Mouse (Mus musculus): ENCODE data around the gene Dppa2. TPM values are rescaled to one million over a fixed set of nuclear protein-coding genes. Genes with fewer than 3 reads are reported as not detected.

Gene Dppa2
- total RNA-seq, 1 experiment: 74.0 TPM

DNA sequence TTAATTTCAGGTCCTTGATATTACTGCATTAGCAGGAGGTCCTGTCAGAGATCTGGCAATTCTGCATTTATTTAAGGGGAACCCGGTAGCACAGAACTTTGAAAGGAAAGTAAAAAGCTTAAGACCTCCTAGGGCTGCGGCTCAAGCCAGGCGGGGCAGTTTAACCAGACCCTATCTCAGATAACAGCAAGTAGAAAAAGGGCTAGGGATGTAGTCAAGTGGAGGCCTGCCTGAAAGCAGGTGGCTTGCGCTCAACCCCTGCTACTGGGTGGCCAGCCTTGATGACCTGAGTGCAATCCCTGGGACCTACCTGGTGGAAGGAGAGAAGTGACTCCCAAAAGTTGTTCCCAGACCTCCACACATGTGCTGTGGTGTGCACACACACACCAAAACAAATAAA is 26.8 kb upstream of the Dppa2 start:
- TF ChIP-seq ZC3H11A (IDR thresholded peaks at IDR 0.05; ENCODE audit: borderline replicate concordance, low read depth, low read length) (no peak), HCFC1 (IDR thresholded peaks at IDR 0.05; ENCODE audit: borderline replicate concordance, insufficient read depth, low read length) (no peak), ZNF384 (IDR thresholded peaks at IDR 0.05; ENCODE audit: low read depth, low read length) (no peak)
- no peak overlapping the region for H3K9ac ChIP-seq (ENCODE audit: insufficient read depth, low read depth, low read length, poor library complexity, severe bottlenecking)
- no peak overlapping the region for H3K27ac ChIP-seq (ENCODE audit: insufficient read depth, low read depth, low read length, poor library complexity, severe bottlenecking)
- in situ Hi-C loops (cut with MboI; ENCODE audit: low sequenced_read_pairs in 2 of 2, unreplicated experiment in 2 of 2): no loop called here
- H3K36me3 ChIP-seq (ENCODE audit: control insufficient read depth, insufficient read depth, low read length, poor library complexity, severe bottlenecking): no peaks in the 10 kb centered on the region
- DNase-seq (ENCODE audit: low read depth, low spot score): no peak
- H3K4me1 ChIP-seq (ENCODE audit: control insufficient read depth in 2 of 2, insufficient read depth in 2 of 2, low read length in 2 of 2, poor library complexity in 1 of 2): no peaks in the 10 kb centered on the region
- no peaks in the 10 kb centered on the region for H3K9me3 ChIP-seq (ENCODE audit: control insufficient read depth, insufficient read depth, low read depth, low read length)
- no peak overlapping the region for H3K4me3 ChIP-seq (ENCODE audit: insufficient read depth in 1 of 2, low read depth in 1 of 2, low read length in 2 of 2, poor library complexity in 1 of 2, severe bottlenecking in 1 of 2)

DNA sequence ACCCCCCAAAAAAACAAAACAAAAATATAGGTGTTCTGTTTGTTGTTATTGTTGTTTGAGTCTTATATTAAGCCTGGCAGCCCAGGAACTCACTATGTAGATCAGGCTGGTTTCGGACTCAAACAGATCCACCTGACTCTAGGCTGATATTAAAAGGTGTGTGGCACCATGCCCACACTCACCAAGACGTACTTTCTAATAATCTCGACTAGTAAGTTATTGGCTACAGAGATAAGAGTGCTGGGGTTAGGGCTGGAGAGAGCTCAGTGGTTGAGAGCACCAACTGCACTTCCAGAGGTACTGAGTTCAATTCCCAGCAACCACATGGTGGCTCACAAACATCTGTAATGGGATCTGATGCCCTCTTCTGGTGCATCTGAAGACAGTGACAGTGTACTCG is 22.8 kb upstream of the Dppa2 start:
- Histone ChIP-seq H3K9me3 (ENCODE audit: control insufficient read depth, insufficient read depth, low read depth, low read length) (no peaks in the 10 kb centered on the region), H3K4me3 (ENCODE audit: insufficient read depth in 1 of 2, low read depth in 1 of 2, low read length in 2 of 2, poor library complexity in 1 of 2, severe bottlenecking in 1 of 2) (no peak overlapping the region), H3K4me1 (ENCODE audit: control insufficient read depth in 2 of 2, insufficient read depth in 2 of 2, low read length in 2 of 2, poor library complexity in 1 of 2) (no peaks in the 10 kb centered on the region; a peak in 1 of 4 replicates), H3K9ac (ENCODE audit: insufficient read depth, low read depth, low read length, poor library complexity, severe bottlenecking) (no peak overlapping the region), H3K27ac (ENCODE audit: insufficient read depth, low read depth, low read length, poor library complexity, severe bottlenecking) (no peak overlapping the region), H3K36me3 (ENCODE audit: control insufficient read depth, insufficient read depth, low read length, poor library complexity, severe bottlenecking) (no peaks in the 10 kb centered on the region)
- TF ChIP-seq ZC3H11A (IDR thresholded peaks at IDR 0.05; ENCODE audit: borderline replicate concordance, low read depth, low read length): no peak
- TF ChIP-seq HCFC1 (IDR thresholded peaks at IDR 0.05; ENCODE audit: borderline replicate concordance, insufficient read depth, low read length): no peak
- no peak for TF ChIP-seq MAFK (IDR thresholded peaks at IDR 0.05; ENCODE audit: insufficient read depth, low read depth, low read length)
- no peak for TF ChIP-seq CHD2 (IDR thresholded peaks at IDR 0.05; ENCODE audit: low read depth, low read length)
- no peak for TF ChIP-seq ZNF384 (IDR thresholded peaks at IDR 0.05; ENCODE audit: low read depth, low read length)
- no peak for DNase-seq (ENCODE audit: low read depth, low spot score)
- in situ Hi-C loops (cut with MboI; ENCODE audit: low sequenced_read_pairs in 2 of 2, unreplicated experiment in 2 of 2): no loop called here

DNA sequence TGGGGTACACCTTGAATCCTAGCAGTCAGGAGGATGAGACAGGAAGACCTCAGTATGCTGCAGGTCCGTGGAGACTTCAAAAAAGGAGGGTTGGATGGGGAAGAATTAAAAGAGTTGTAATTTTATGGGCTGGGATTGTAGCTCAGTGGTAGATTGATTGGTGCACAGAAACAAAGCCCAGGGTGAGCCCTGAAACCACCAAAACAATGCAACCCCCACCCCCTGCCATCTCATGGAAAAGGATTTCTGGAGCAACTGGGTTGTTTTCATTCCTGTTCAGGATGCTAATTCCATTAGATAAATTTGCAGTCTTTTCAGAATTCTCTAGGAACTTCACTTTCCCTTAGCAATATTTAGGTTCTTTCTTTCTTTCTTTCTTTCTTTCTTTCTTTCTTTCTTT is 20.9 kb upstream of the Dppa2 start:
- Histone ChIP-seq H3K36me3 (ENCODE audit: control insufficient read depth, insufficient read depth, low read length, poor library complexity, severe bottlenecking) (peaks cover 4% of the 10 kb centered on the region), H3K4me3 (ENCODE audit: insufficient read depth in 1 of 2, low read depth in 1 of 2, low read length in 2 of 2, poor library complexity in 1 of 2, severe bottlenecking in 1 of 2) (no peak overlapping the region), H3K4me1 (ENCODE audit: control insufficient read depth in 2 of 2, insufficient read depth in 2 of 2, low read length in 2 of 2, poor library complexity in 1 of 2) (peaks cover 0 to 2% of the 10 kb centered on the region in 2 experiments; a peak in 2 of 4 replicates), H3K27ac (ENCODE audit: insufficient read depth, low read depth, low read length, poor library complexity, severe bottlenecking) (peak overlapping the region; percentile 91), H3K9ac (ENCODE audit: insufficient read depth, low read depth, low read length, poor library complexity, severe bottlenecking) (no peak overlapping the region), H3K9me3 (ENCODE audit: control insufficient read depth, insufficient read depth, low read depth, low read length) (no peaks in the 10 kb centered on the region)
- no peak for TF ChIP-seq ZNF384 (IDR thresholded peaks at IDR 0.05; ENCODE audit: low read depth, low read length)
- TF ChIP-seq ZC3H11A (IDR thresholded peaks at IDR 0.05; ENCODE audit: borderline replicate concordance, low read depth, low read length): no peak
- no peak for TF ChIP-seq HCFC1 (IDR thresholded peaks at IDR 0.05; ENCODE audit: borderline replicate concordance, insufficient read depth, low read length)
- TF ChIP-seq CHD2 (IDR thresholded peaks at IDR 0.05; ENCODE audit: low read depth, low read length): no peak
- no peak for TF ChIP-seq MAFK (IDR thresholded peaks at IDR 0.05; ENCODE audit: insufficient read depth, low read depth, low read length)
- in situ Hi-C loops (cut with MboI; ENCODE audit: low sequenced_read_pairs in 2 of 2, unreplicated experiment in 2 of 2): no loop called here
- no peak for DNase-seq (ENCODE audit: low read depth, low spot score)

DNA sequence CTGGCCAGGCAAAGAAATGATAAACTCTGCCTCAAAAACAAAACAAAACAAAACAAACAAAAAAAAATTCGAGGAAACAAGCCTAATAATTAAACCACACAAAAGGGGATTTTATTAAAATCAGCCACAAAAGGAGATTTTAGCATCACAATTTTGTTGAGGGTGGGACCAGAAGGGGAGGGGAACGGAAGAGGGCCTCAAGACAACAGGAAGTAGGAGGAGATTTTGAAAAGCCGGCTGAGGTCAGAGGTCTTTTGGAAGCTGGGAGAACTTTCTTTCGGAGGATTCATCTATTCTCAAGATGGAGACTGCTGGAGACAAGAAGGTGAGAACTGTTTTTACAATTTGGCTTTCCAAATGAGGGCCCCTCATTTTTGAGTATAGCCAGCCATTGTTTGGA is 20.2 kb upstream of the Dppa2 start, which contains the start of gene Dppa4:
Gene Dppa4, plus strand, starts transcription at position 217 of the 400 bp plus-strand sequence.
- in situ Hi-C loops (cut with MboI; ENCODE audit: low sequenced_read_pairs in 2 of 2, unreplicated experiment in 2 of 2): no loop called here
- no peak for TF ChIP-seq MAFK (IDR thresholded peaks at IDR 0.05; ENCODE audit: insufficient read depth, low read depth, low read length)
- no peak for TF ChIP-seq CHD2 (IDR thresholded peaks at IDR 0.05; ENCODE audit: low read depth, low read length)
- no peak for TF ChIP-seq ZC3H11A (IDR thresholded peaks at IDR 0.05; ENCODE audit: borderline replicate concordance, low read depth, low read length)
- TF ChIP-seq ZNF384 (IDR thresholded peaks at IDR 0.05; ENCODE audit: low read depth, low read length): no peak
- TF ChIP-seq HCFC1 (IDR thresholded peaks at IDR 0.05; ENCODE audit: borderline replicate concordance, insufficient read depth, low read length): no peak
- no peak for DNase-seq (ENCODE audit: low read depth, low spot score)
- Histone ChIP-seq H3K9me3 (ENCODE audit: control insufficient read depth, insufficient read depth, low read depth, low read length) (no peaks in the 10 kb centered on the region), H3K27ac (ENCODE audit: insufficient read depth, low read depth, low read length, poor library complexity, severe bottlenecking) (peak within 1 kb of the TSS; percentile 94), H3K4me3 (ENCODE audit: insufficient read depth in 1 of 2, low read depth in 1 of 2, low read length in 2 of 2, poor library complexity in 1 of 2, severe bottlenecking in 1 of 2) (peak within 1 kb of the TSS; percentile 77 to 84), H3K36me3 (ENCODE audit: control insufficient read depth, insufficient read depth, low read length, poor library complexity, severe bottlenecking) (peaks cover 10% of the 10 kb centered on the region), H3K9ac (ENCODE audit: insufficient read depth, low read depth, low read length, poor library complexity, severe bottlenecking) (peak within 1 kb of the TSS; percentile 91), H3K4me1 (ENCODE audit: control insufficient read depth in 2 of 2, insufficient read depth in 2 of 2, low read length in 2 of 2, poor library complexity in 1 of 2) (peaks cover 0 to 2% of the 10 kb centered on the region in 2 experiments; a peak in 2 of 4 replicates)

DNA sequence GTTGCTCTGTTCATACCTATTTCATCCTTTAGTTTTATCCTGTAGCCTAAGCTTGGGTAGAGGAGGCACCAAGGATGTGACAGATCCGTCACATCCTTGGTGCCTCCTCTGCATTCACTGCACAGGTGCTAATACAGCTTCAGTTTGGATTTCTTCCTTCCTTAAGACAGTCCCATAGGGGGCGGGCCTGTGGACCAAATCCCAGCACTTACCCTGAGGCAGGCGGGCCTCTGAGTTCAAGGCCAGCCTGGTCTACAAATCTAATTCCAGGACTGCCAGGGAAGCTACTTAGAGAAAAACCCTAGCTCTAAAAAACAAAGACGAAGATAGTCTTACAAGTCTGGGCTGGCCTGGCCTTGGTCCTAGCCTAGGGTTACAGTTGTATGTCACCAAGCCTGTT is 18.2 kb upstream of the Dppa2 start:
- no peak for DNase-seq (ENCODE audit: low read depth, low spot score)
- H3K4me1 ChIP-seq (ENCODE audit: control insufficient read depth in 2 of 2, insufficient read depth in 2 of 2, low read length in 2 of 2, poor library complexity in 1 of 2): peaks cover 0 to 2% of the 10 kb centered on the region in 2 experiments; a peak in 2 of 4 replicates
- H3K9me3 ChIP-seq (ENCODE audit: control insufficient read depth, insufficient read depth, low read depth, low read length): no peaks in the 10 kb centered on the region
- H3K4me3 ChIP-seq (ENCODE audit: insufficient read depth in 1 of 2, low read depth in 1 of 2, low read length in 2 of 2, poor library complexity in 1 of 2, severe bottlenecking in 1 of 2): peak overlapping the region; percentile 5 to 77; a peak in 1 of 4 replicates
- H3K9ac ChIP-seq (ENCODE audit: insufficient read depth, low read depth, low read length, poor library complexity, severe bottlenecking): peak overlapping the region; percentile 37; the same call in 1 of the 2 replicates
- H3K27ac ChIP-seq (ENCODE audit: insufficient read depth, low read depth, low read length, poor library complexity, severe bottlenecking): peak overlapping the region; percentile 53; the same call in 1 of the 2 replicates
- in situ Hi-C loops (cut with MboI; ENCODE audit: low sequenced_read_pairs in 2 of 2, unreplicated experiment in 2 of 2): no loop called here
- H3K36me3 ChIP-seq (ENCODE audit: control insufficient read depth, insufficient read depth, low read length, poor library complexity, severe bottlenecking): peaks cover 26% of the 10 kb centered on the region
- no peak for TF ChIP-seq ZC3H11A (IDR thresholded peaks at IDR 0.05; ENCODE audit: borderline replicate concordance, low read depth, low read length)
- TF ChIP-seq CHD2 (IDR thresholded peaks at IDR 0.05; ENCODE audit: low read depth, low read length): no peak
- TF ChIP-seq MAFK (IDR thresholded peaks at IDR 0.05; ENCODE audit: insufficient read depth, low read depth, low read length): no peak
- TF ChIP-seq HCFC1 (IDR thresholded peaks at IDR 0.05; ENCODE audit: borderline replicate concordance, insufficient read depth, low read length): no peak
- no peak for TF ChIP-seq ZNF384 (IDR thresholded peaks at IDR 0.05; ENCODE audit: low read depth, low read length)

All from ES-E14 (cell line).